Mouse (Mus musculus) skeletal muscle tissue, adult 2 months (tissue): Measurements from ENCODE around the gene Pipox.

Experiments used
- DNase-seq: peaks from one replicate; pipeline ENCODE4 v3.0.0-alpha.2; 2012; ENCODE audit warnings: low read depth, low spot score

Pipox gene

GRCm38 (mm10) chr11:77875847-77876759, 17.8 kb downstream of the Pipox start:
- DNase-seq = no peak

GRCm38 (mm10) chr11:77875269-77875668, 18.6 kb downstream of the Pipox start:
- DNase-seq = no peak

- no peak for DNase-seq
These were observed 19.1 kb downstream of the Pipox start for GRCm38 (mm10) chr11:77874685-77875231.

GRCm38 (mm10) chr11:77873116-77873515, 20.8 kb downstream of the Pipox start:
- DNase-seq = no peak

- no peak for DNase-seq
These were observed 21.2 kb downstream of the Pipox start for GRCm38 (mm10) chr11:77872685-77873084.

GRCm38 (mm10) chr11:77872236-77872635, 21.7 kb downstream of the Pipox start:
- DNase-seq = no peak

GRCm38 (mm10) chr11:77871436-77871835, 22.5 kb downstream of the Pipox start:
- DNase-seq = no peak

GRCm38 (mm10) chr11:77867419-77868083, 26.3 kb downstream of the Pipox start:
- no peak for DNase-seq

- no peak for DNase-seq
These were observed 29.1 kb downstream of the Pipox start for GRCm38 (mm10) chr11:77864771-77865170.

GRCm38 (mm10) chr11:77862887-77863286, 31.0 kb downstream of the Pipox start:
- DNase-seq = no peak

GRCm38 (mm10) chr11:77860947-77861346, 32.9 kb downstream of the Pipox start:
- no peak for DNase-seq

GRCm38 (mm10) chr11:77858589-77858988, 35.3 kb downstream of the Pipox start:
- no peak for DNase-seq

- no peak for DNase-seq
These were observed 36.8 kb downstream of the Pipox start for GRCm38 (mm10) chr11:77857089-77857488.

GRCm38 (mm10) chr11:77855396-77855795, 38.5 kb downstream of the Pipox start:
- DNase-seq = no peak

GRCm38 (mm10) chr11:77854641-77855040, 39.3 kb downstream of the Pipox start:
- no peak for DNase-seq

- DNase-seq = no peak
These were observed 40.8 kb downstream of the Pipox start for GRCm38 (mm10) chr11:77852941-77853668.

GRCm38 (mm10) chr11:77852195-77852594, 41.7 kb downstream of the Pipox start:
- no peak for DNase-seq

- no peak for DNase-seq
These were observed 42.3 kb downstream of the Pipox start for GRCm38 (mm10) chr11:77851483-77852010.

- no peak for DNase-seq
These were observed 43.3 kb downstream of the Pipox start for GRCm38 (mm10) chr11:77850401-77851244.

GRCm38 (mm10) chr11:77849151-77849550, 44.7 kb downstream of the Pipox start:
- DNase-seq = no peak

- no peak for DNase-seq
These were observed 45.8 kb downstream of the Pipox start for GRCm38 (mm10) chr11:77848131-77848530.
